Mouse (Mus musculus): ENCODE results near the gene Ephb1.

The Ephb1 gene

DNA sequence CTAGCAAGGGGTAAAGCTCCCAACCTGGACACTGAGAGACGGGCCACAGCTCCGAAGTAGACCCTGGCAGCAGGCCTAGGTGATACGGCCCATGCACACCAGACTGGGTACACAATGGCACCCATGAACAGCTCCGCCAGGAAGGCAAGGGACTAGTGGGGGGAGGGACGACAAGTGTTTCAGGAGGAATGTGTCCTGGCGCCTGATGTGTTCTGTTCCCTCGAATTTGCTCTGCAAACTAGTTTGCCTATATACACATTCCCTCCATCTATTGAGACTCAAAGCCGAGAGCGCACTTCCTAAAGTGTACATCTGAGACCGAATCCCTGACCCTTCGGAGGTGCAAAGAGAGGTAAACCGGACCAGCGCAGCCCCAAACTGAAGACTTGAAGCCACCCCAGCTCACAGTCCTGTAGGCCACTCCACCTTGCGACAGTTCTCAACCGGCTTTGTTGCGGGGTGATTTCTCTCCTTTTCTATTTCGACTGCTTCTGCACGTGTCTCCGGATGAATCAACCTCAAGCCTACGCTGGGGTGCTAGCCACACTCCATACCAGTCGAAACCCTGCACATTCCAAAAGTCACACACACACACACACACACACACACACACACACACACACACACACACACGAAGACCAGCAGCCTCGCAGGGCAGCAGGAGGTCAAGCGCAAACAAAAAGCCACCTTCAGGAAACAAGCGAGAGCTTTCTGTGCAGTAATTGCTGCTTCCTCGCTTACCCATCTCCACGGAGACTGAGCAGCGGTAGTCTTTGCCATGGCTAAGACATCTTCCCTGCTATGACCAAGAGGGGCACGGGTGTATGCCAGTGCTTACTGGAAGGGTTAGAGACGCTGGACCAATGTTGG, 2.1 kb downstream of the Ephb1 start:
- DNase-seq (ENCODE audit: low read depth, low spot score), result no peak

DNA sequence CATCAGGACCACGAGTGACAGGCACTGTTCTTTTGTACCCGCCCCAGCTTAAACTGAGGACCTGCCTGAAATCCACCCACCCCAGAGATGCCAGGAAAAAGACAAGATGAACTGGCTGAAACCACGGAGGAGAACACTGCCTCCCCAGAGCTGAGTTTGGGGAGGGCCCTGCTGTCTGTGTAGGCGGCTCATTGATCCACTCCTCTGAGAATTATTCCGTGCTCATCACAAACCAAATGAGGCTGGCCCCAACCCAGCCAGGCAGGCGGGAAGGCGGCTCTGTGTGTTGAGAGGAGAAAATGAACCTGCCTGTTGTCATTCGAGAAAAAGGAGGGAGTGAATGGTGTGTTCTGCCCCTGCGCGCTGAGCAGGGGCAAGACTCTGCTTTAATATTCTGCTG, 2.8 kb downstream of the Ephb1 start:
- no peak for DNase-seq (ENCODE audit: low read depth, low spot score)

DNA sequence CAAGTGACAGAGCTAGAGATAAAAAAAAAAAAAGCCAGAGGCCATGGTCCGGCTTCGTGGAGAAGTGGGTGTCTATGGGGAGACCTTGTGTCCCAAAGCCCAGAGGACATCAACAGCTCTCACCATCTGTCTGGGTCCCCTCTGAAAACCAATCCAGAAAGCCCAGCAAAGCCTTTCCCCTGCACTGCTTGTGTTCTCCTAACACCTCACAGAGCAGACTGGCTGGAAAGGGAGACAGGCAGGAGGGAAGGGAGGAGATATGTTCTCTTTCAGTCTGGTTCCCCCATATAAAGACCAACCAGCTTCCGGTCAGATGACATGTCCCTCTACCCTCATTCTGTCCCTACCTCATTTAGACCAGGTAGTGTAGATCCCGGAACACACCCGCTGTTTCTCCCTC, 3.3 kb downstream of the Ephb1 start:
- no peak for DNase-seq (ENCODE audit: low read depth, low spot score)

DNA sequence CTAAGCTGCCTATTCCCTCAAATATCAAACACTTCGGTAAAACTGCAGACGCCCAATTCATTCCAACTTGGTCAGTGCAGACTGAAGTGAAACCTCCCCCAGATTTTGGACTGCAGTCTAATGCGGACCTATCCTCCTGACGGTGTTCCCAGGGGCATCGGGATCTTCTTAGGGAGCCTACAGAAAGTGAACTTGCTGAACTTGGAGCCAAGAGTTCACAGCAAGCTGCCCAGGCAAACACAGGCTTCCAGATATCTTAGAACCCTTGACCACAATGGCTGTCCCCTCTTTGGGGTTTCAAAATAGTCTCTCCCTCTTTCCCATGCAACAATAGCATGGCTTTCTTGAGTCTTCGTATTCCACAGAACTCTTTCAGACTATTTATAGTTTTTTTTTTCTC, 3.8 kb downstream of the Ephb1 start:
- DNase-seq (ENCODE audit: low read depth, low spot score), result no peak

DNA sequence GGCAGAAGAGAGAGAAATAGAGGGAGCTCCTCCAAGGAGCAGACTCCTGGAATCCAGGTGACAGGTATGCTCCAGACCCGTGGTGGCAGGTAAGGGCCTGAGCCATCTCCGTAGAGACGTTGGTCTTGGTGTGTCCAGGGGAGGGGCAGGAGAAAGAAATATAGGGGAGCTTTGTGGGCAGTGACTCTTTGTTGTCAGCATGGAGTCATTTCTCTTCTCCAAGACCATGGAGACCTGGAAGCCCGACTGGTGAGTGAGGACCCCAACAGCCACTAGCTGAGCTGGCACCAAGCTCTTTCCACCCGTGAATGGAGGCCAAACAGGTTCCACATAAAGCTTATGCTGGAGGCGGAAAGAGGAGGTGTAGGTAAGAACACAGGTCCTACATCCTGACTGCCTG, 4.4 kb downstream of the Ephb1 start:
- no peak for DNase-seq (ENCODE audit: low read depth, low spot score)

DNA sequence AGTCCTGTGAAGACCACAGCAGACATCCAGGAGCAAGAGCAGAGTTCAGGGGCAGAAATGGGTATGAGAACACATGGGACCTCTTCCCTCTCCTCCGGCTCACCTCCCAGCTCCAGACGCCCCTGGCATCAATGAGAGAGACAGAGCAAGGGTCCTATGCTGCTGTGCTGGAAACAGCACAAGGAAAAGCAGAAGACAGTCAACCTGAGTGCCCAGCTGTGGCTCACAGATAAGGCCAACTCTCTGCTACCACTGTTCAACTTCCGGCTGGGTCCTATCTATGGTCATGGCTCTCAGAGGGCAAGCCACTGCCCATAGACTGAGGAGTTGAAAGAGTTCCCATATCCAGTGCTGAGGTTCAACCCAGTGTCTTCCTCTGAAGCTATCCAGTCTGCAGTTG, 7.7 kb downstream of the Ephb1 start:
- DNase-seq (ENCODE audit: low read depth, low spot score), result no peak

DNA sequence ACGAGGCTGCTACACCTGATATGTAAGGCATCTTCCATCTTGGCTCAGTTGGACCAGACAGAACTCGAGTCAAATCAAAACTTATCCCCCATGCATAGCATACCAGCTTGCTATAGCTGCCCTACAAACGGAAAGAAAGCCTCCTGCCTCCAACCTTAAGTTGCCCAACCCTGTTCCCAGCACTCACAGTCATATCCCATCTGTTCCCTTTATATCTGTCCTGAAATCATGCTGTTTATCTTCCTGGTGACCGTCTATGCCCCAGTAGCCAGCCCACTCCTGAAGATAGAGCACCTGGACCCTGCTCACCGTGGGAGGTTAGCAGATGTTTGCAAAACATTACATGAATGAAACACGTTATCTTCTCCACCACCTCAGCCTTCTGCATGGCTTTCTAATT, 9.0 kb downstream of the Ephb1 start:
- DNase-seq (ENCODE audit: low read depth, low spot score), result no peak

DNA sequence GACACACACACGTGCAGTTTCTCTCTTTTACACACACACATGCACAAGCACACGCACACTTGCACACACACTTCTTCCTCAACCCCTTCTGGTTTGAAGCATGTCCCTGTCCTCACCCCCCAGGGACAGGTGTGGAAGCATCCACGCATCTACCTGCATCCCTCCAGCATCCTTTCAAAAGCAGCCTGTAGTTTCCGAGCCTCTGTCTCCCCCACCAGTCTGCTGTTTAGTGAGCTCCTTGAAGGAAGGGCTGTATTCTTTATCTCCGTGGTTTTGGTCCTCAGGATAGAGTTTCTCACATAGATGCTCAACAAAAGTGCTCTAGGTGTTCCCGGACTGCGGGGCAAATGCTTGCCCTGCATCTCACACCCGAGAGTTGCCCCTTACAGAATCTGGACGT, 9.4 kb downstream of the Ephb1 start:
- no peak for DNase-seq (ENCODE audit: low read depth, low spot score)

DNA sequence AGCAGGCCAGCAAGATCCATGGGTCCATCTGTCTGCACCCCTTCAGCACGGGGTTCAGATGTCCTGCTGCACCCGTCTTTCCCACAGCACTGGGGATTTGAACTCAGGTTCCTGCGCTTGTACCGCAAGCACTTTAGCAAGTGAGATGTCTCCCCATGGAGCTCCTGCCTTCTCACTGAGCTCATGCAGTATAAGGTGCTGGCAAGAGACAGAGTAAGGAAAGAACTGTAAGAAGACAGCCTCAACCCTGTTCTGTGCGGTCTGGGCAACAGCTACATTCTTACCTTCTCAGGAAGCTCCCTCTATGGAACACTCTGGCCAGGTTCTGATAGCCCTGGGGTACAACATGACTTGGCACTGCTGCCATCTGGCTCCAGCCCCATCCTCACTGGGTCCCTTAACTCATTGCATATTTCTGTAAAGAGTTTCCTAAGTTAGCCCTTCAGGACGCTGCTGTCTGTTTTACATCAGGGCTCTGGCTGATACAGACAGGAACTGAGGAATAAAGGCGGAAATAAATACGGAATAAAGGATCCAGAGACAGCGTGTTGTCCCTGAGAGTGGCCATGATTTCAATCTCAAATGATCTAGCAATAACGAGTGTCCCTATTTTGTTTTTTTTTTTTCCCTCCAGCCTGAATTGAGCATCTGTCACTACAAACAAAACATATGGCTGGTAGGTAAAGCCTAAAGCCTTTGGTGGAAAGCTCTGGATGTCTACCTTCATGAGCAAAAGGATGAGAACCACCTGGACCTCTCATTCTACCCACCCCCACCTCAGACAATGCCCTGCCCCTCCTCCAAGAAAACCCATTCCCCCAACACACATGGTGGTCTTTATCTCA, 10.2 kb downstream of the Ephb1 start:
- DNase-seq (ENCODE audit: low read depth, low spot score), result no peak

DNA sequence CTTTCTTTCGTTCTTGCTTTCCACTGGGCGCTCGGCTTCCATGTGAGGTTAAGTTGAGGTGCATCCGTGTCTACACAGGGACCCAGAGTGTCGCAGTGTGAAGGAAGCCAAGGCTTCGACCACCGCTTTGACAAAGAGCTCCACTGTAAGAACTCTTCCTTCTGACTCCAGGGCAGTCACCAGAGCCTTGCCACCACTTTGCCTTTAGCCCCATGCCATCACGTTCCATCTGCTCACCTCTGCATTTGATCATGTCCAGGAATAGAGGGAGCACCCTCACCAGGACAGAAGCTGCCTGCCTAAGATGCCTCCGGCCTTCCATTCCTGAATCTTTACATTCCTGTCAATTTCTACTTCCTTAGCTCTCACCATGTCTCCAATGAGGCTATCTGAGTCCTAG, 11.4 kb downstream of the Ephb1 start:
- no peak for DNase-seq (ENCODE audit: low read depth, low spot score)

DNA sequence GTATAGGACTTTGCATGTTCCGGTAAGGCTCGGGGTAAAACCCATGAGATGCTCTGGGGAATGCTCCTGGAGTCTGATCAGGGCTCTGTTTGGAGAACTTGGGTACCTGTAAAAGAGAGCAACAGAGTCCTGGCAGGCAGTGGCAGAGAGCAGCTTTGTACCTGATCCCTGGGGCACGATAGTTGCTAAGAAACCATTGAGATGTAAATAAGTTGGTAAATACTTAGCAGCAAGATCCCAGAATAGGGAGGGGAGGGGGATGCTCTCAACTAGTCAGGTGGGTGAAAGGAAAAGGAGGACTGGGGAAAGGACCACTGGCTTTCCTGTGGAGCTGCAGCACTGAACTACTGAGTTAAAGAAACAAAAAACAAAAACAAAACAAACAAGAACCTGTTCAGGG, 12.5 kb downstream of the Ephb1 start:
- no peak for DNase-seq (ENCODE audit: low read depth, low spot score)

DNA sequence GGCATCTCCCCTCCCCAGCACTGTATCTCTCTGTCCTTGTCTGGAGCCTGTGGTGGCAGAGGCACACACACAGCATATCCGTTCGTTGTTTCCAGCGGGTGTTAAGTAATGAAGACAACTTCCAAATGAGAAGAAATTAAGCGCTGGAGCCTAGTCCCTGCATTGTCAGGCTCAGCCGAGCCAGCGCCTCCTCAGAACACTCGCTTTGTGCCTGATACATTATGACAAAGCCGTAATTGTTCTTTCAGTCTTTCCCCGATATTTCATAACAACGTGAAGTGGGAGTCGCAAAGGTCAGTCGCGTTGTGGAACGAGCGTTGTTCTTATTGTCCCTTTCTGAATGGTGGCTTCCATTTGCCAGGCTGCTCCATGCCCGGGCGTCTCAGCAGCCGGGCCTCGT, 13.7 kb downstream of the Ephb1 start:
- no peak for DNase-seq (ENCODE audit: low read depth, low spot score)

DNA sequence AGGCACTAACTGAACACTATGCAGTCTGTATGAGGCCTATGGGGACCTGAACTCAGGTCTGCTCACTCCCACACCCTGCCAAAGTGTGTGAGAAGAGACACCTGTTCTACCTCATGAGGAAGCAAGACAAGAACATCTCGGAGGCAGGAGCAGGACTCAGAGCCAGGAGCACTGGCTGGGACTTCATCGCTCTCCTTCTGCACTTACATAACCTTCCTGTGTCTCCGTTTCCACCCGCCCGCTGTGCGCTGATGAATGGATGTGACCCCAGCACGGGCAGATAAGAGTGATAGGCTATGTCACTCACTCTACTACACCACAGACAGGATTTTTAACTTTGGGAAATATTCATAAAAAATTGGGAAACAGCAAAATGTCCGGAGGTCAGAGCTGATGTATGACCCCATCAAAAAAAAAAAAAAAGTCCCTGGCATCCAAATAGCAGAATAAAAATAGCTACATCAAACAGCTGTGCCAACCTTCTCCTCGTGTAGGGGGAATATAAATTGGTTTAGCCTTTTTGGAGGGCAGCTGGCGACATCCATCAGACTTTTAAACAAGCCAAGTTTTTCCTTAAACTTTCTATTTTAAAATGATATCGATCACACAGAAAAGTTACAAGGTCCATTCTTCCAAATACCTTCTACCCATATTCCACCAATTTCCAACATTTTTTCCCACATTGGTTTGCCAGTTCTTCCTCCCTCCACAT, 18.8 kb downstream of the Ephb1 start:
- no peak for DNase-seq (ENCODE audit: low read depth, low spot score)

DNA sequence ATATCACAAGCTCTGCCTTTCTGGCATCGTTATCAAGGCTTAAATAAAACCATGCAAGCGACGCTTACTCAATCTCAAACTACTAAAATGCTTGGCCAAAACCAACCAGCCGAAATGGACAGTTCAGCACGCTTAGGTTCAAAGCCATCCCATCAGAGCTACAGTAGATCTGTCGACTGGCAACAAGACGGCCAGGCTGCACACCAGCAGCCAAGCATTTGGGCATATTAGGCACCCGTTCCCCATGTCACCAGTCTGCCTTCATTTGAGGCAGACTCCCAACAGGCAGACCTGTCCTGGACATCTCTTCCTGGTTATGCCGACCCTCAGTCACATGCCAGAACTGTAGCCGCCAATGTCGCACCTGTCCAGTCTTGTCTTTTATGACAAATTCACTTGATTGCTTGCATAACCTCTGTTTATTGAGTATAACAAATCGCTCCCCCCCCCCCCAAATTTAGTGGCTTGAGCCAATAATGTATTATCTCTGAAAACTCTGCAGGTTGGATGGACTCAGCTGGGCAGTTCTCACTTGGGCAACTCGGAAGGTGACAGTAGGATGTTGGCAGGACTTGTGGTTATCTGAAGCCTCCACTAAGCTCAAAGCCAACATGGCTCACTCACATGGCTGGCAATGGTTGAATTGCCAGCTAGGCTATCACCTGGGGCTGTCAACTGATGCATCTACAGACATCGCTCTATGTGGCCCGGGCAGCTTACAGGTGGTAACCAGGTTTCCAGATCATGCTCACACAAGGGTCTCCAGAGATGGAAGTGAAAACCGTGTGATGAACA, 24.0 kb downstream of the Ephb1 start:
- DNase-seq (ENCODE audit: low read depth, low spot score), result no peak

DNA sequence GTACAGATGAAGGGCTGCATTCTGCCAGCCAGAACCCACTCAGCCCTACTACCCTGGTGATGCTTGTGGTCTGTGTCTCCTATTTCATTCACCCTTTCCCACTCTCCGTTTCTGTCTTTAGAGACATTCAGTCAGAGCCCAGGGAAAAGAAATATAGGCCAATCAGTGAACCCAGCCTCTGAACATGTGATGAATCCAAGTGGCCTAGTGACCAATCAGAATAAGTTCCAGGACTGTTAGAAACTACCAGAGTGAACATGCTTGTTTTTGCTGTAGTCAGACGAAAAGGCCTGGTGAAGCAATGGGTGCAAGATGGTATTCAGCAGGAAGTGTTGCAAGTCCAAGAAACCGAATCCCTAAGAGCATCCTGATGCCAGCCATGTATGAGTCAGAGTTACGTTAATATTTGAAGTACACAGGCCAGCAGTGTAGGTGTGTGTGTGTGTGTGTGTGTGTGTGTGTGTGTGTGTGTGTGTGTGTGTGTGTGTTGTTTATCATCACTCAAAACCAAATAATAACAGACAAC, 26.8 kb downstream of the Ephb1 start:
- no peak for DNase-seq (ENCODE audit: low read depth, low spot score)

DNA sequence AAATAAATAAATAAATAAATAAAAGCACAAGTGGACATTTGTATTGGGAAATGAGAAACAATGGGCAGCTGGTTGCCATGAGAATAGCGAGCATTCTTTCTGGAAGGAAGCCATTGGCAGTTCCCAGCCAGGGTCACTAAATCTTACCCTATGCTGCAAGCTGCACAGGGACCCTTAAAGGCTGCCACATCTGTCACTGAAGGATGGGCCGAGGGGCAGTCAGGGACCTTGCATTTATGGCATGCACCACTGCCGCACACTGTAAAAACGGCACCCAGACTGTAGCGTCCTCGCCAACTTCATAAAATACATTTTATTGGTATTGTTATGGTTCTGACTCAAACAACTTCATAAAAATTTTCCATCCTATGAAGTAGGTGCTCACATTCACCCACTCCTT, 39.1 kb downstream of the Ephb1 start:
- DNase-seq (ENCODE audit: low read depth, low spot score), result no peak

DNA sequence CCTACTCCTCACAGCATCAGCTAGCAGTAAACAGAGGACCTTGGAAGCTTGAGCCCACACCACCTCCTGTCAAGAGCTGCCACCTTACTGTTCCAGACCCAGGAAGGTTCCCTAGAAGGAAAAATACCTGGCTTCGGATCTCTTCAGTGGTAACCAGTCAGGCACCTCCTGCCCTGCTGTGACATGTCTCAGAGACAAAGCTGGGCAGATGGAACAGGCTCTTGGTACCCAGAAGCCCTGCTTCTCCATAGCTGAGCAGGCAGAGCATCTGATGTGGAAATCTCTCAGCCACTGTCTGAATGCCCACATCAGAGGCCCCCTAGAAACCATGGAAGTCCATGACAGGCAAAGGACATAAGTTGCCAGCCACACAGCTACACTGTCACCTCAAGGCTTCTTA, 39.7 kb downstream of the Ephb1 start:
- DNase-seq (ENCODE audit: low read depth, low spot score), result no peak

DNA sequence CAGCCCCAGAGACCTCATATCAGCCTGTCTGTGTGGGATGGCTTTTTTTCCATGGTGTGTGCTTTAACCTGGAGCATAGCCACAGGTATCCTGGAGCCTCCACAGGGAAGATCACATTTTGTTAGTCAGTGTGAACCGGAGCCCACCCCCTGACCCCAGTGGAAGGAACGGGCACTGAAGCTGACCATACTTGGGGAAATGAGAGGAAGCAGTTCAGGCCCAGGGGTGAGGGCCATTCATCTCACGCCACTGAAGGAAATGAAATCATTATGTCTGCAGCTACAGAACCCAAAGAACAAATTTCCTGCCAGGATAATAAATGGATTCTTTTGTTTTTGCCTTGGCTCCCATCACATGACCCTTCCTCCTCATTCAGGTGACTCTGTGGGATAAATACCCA, 44.1 kb downstream of the Ephb1 start:
- no peak for DNase-seq (ENCODE audit: low read depth, low spot score)

DNA sequence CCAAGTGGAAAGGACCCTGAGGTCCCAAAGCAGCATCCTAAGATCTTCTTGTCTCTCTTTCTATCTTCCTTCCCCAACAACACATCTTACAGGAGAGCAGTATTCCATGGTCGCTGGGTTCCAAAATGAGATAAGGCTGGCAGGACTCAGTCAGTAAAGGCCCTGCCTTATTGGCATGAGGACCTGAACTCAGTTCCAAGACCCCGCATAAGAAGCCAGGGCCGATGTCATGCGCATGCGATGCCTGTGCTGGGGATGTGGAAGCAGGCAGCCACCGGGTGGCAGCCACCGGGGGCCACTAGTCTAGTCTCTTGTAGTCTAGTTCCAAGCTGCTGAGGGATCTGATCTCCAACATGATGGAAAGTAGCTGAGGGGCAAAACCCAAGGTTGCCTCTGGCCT, 45.2 kb downstream of the Ephb1 start:
- no peak for DNase-seq (ENCODE audit: low read depth, low spot score)

DNA sequence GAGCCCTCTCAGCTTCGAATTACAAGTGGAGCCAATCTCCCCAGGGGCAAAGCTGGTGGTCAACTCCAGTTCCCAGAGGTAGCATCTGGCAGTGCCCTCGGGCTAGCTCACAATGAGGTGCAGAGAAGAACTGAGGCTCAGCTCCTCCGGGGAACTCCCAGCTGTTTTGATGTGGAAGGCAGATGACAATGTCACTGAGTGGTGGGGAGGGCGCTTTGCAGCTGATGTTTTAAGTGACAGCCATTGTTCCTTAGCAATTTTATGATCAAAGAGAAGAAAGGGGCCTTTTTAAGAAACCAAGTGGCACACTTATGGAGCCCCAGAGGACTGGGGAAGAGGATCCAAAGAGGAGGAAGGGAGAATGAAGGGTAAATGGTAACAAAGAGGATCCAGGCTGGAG, 46.8 kb downstream of the Ephb1 start:
- DNase-seq (ENCODE audit: low read depth, low spot score), result no peak

DNA sequence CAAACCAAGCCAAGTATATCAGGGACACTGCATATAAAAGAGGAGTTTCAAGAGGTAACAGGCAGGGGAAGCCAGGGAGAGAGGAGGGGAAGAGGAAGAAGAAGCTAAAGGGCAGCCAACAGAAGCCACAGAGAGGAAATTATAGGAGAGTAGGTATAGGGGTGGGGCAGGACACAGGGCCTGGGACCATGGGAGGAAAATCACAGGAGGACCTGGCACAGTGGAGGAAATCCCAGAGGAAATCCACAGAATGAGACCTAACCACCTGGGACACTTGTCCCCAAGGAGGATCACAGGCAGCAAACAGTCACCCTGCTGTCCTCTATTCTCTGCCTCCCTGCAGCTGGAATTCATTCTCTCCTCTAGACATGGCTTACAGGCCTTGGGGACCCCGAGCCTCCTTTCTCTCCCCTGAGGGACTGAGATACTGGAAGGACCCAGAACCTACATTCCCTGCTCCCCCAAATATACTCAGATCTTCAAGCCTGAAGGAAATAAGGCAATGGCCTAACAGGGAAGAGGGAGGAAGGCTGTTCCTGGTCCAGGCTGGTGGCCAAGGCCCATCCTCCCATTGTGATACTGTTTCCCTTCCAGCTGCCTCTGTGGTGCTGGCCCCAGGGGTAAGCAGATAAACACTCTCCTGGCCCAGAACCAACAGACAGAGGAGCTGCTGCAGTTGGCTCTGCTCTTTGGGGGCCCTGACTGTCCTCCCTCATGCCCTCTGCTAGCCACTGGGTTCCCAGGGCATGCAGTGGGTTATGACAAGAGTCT, 47.7 kb downstream of the Ephb1 start:
- no peak for DNase-seq (ENCODE audit: low read depth, low spot score)
